Mouse (Mus musculus) c-Kit-positive CD71-positive TER-119-positive erythroid progenitor cells, embryonic 14.5 days (primary cell): Measurements from ENCODE around the gene Ankrd6.

Experiments used
- DNase-seq: peaks from one replicate; pipeline ENCODE4 v3.0.0-alpha.2; 2013; ENCODE audit warnings: low spot score

The Ankrd6 gene

DNA sequence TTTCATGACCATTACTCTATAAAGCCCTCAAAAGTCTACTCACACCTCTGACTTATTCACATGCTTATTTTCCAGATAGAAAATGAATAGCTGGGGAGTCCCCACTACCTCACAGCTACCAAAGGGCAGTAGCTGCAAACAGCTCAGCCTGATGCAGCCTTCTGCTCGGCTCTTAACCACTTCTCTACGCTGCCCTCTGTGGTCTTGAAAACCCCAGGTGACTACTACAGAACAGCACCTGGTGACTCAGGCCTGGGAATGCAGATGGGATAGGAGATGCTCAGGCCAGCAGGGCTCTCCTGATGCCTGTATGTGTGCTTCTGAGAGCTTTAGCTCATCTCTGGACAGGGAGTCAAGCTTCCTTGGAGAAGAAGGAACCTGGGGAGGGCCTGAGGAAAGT lies 45.3 kb downstream of the Ankrd6 start:
- DNase-seq = no peak

DNA sequence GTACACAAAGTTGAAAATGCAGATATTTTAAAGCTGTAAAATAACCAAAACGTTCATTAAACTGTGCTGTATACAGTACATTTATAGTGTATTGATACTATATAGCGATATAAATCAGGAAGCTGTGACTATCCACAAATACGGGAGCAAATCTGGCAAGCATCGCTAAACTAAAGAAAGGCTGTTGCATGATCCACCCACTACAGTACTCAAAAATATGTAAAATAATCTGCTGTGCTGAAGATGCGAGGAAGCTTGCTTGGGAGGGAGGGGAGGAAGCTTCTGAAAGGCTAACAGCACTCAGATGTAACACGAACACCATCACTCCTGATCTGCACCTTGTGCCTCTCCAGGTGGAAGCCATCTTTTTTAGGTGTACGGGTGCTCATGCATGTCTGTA lies 46.8 kb downstream of the Ankrd6 start:
- DNase-seq = no peak

DNA sequence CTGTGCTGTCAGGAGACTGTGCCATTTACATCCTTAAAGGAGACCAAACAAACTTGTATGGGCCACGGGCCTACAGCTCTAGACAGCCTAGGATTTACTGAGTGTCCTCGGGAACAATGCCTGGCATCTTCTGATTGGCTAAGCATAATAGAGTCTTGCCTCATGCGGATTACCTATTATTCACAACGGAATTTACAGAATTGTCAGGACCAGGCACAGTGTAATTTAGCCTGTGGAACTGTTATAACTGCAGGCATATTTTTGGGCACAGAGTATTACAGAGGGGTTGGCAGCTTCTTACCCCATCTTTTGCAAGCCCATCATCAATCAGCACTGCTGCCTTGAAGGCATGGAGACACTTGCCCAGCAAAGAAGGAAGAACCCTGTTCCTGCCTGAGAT lies 51.6 kb downstream of the Ankrd6 start:
- DNase-seq = no peak

DNA sequence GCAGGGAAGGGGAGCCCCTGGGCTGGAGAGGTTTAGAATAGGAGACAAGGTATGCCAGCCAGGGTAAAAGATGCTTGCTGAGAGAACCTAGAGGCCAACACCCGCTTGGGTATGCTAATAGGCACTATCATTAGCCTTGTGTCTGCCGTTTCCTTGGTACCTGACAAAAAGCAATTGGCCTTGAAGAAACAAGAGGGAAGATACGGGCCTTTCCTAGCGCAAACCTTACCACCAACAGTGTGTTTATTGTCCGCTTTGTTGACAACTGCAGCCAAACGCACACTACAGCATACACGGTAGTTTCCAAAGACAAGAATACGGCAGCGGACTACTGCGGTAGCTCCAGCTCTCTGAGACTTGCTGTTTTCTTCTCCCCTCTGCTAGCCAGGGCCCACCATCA lies 59.3 kb downstream of the Ankrd6 start:
- no peak for DNase-seq

DNA sequence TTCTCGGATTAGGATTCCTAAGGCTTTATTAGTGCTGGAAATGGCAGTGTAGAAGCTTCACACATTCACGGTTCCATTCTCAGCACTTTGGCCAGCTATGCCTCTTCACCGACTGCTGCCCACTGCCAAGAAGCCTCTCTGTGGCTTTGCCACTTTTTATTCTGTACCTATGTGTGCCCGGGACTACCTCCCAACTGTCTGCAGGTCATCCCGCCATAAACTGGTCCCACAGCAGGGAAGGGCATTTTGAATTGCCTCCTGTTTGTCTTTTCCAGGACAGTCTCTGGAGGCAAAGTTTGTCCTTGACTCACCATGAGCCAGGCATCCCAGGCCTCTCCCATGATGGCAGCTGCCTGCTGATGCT lies 59.9 kb downstream of the Ankrd6 start:
- no peak for DNase-seq

DNA sequence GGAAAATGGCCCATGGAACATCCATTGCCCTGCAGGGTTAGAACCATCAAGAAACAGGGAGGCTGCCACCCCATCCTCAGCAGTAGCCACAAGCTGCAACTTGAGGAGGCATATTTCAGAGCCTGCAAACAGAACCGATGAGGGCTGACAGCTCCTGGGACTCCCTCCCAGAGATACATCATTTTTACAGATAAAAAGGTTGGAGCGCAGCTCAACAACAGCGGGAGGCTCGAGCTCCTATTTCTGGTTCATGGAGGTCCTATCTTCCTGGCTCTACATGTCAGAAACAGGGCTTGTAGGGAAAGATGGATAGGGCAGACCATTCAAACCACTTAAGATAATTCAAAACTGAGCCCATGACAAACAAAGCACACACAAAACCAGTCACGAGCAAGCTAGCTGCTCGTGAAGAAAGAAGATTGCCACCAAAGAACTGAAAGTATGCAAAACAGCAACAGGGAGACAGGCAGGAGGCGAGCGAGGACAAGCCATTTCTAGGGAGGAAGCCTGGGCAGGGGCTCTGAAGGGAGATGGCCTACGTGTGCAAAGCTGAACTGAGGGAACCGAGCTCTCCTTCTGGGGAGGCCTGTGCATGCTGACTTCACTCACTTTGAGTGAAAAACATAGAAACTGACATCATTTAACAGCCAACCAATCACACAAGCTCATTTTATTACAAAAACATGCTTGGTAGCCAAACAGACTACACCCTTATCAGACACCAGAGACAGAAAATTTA lies 60.5 kb downstream of the Ankrd6 start:
- no peak for DNase-seq

DNA sequence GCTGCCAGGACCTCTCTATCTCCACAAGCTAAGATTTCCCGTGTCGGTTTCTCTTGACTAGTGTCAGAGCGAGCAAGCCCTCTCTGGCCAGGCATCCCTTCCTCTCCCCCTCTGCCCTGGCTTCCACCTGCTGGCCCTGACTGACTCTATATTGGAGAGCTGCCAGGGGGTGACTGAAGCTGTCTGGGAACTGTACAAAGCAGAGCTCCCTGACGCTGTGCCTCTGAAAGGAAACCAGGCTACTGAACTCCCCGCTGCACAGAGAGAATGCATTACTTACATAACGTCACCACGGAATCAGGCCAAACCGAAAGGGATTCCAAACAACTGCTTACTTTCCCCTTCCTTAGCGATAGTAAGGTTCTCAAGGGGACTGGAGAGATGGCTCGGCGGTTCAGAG lies 61.4 kb downstream of the Ankrd6 start:
- DNase-seq = no peak

DNA sequence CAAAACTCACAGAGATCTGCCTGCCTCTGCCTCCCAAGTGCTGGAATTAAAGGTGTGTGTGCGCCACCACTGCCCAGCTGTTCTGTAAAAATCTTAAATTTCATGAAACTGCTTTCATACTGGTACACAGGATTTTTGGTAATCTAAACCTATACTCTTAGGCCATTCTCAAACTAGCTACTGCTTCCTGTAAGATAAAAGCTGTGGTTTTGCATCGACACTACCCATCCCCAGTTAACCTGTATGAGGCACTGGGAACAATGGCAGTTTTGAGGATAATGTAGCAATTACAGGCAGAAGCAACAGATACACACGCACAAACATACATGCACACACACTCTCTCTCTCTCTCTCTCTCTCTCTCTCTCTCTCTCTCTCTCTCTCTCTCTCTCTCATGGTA lies 64.2 kb downstream of the Ankrd6 start:
- DNase-seq = no peak

DNA sequence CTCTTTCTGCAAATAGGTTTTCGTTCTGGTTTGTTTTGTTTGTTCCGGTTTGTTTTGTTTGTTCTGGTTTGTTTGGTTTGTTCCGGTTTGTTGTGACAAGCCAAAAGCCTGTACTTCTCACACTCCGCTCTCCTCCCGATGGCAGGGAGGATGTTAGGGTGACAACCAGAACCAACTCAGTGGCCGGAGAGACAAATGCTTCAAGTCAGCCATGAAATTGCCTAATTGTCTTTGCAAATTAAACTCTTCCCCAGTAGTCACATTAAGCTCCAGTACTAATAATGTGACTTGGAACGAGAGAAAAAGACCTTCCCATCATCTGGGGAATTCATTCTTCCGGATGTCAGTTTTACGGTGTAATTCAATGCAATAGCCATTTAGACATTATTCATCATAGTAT lies 66.0 kb downstream of the Ankrd6 start:
- DNase-seq = no peak

DNA sequence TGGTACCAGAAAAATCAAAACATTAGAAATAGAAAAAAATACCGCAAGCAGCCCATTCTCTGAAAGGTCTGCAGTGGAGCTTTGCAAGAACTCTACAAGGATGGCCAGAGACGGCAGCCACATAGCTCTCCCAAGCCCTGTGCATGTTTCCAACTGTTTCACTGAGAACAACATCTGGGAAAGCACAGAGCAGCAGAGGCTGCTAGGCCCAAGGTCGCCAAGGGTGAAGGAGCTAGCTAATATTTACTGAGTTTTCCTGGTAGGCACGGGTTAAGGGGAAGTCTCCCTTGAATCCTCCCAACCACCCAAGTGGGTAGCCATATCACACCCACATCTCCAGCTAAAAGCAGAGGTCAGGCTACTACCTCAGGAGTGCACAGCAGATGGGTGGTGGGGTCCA lies 69.6 kb downstream of the Ankrd6 start:
- DNase-seq = no peak

DNA sequence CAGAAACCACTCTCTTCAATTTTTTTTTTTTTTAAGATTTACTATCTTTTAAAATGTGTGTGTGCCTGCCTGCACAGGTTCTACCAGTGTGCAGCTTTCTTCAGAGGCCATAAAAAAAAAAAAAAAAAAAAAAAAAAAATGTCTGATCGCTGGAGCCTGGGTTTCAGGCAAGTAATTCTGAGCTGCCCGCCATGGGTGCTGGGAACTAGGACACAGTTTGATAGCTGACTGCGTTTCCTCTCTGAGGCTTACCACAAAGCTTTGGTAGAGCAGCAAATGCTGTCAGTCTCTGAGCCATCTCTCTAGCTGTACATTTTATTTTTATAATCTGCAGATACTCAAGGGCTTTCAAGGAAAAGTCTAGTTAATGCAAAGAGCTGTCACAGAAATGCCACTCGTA lies 76.0 kb downstream of the Ankrd6 start:
- DNase-seq = no peak

DNA sequence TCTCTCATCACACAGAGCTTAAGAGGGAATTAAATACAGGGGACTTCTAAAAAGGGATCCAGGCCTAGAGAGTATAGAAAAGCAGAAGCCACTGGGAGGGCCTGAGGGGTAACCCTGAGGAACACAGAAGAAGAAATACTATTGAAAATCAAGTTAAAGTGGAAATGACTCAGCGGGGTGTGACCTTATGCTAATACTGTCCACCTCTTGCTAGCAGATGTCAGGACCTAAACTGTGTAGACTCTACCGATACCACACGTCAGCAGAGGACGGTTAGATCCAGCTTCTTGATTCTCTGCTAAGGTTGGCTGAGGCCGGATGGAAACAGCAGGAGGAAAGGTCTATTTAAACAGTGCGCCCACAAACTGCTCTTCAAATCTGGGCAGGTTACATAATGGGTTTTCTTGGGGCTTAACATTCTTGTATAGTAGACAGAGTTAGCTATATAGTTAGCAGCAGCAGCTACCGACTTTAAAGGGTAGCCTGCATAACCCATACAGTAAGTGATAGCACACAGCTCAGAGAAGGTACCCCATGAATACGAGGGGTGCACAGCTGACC lies 78.4 kb downstream of the Ankrd6 start:
- no peak for DNase-seq

DNA sequence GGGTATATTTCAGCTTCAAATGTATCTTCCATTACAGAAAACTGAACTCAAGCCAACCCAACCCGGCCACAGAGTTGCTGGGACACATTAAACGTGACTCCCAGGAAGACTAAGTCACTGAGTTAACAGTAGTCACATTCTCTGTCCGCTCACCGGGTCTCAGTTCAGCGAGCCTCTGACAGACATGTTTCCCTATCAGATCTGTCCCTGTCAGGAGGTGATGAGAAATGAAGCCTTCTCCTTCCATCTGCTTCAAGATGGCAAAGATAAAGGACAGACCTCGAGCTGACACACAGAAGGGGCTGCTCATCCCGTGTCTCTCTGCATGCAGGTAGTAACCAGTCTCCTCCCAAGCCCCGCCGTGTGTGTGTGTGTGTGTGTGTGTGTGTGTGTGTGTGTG lies 81.3 kb downstream of the Ankrd6 start:
- no peak for DNase-seq

DNA sequence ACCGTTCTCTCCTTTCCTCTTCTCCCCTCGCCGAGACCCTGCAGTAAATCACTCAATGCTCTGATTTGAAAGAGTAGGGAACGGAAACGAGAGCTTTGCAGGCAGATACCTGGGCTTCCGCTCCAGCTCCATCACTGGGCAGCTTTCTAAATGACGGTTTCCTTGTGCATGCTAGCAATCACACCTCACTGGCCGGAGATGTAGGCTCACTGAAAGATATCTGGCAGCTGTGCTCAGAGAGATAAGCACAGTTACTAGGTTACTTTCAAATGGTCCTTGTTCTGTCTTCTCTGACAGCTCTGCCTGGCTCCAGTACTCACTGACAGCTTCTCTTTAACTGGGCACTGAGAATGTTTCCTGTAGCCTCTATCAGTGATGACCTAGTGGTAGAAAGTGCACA lies 81.8 kb downstream of the Ankrd6 start:
- DNase-seq = peak; percentile 51

DNA sequence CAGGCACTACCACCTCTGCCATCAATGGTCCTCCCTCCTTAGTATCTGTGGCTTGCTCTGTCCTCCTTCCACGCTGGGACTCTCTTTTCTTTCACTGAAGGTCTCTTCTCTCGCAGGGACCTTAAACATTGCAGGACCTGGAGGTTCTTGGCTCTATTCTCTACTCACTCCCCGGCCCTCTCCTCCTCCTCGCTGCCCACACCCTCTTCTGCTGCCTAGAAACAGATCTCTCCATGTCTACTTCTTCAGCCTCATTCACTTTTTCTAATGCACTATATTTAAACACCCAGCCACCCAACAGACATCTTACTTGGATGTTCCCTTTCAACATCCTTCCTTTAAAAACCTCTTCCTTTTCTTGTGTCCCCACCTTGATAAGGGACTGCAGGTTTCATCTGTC lies 82.2 kb downstream of the Ankrd6 start:
- no peak for DNase-seq

DNA sequence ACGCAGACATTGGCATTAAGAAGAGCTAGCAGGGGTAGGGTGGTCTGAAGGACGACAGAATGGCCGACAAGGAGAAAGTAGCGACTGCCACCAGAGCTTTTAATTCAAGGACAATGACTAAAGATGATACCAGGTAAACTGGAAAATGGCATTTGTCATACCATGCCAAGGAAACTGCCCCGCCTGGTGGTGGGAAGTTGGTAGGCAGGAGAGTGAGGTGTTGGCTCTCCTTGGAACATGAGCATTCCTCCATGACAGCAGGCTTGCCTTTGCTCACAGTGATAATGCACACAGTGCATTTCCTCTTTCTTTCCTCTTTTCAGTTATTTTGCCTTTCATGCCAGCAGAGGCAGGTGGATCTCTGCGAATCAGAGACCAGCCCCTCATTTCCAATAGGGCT lies 83.2 kb downstream of the Ankrd6 start:
- peak; percentile 56 for DNase-seq

DNA sequence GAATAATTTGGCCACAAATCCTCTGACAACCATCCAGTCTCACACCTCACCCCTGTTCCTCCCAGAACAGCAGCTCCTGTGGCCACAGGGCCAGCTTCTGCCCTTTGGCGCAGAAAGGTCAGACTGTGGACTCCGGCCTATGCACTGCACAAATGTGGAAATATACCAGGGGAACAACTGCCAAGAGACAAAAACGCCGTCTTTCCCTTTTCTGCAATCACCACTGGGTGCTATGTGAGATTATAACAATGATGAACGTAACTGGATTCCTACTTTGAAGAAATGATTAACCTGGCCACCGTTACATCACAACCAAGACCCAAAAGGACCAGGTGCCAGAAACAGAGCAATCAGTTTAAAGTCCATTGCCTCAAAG lies 85.8 kb downstream of the Ankrd6 start:
- DNase-seq = no peak

DNA sequence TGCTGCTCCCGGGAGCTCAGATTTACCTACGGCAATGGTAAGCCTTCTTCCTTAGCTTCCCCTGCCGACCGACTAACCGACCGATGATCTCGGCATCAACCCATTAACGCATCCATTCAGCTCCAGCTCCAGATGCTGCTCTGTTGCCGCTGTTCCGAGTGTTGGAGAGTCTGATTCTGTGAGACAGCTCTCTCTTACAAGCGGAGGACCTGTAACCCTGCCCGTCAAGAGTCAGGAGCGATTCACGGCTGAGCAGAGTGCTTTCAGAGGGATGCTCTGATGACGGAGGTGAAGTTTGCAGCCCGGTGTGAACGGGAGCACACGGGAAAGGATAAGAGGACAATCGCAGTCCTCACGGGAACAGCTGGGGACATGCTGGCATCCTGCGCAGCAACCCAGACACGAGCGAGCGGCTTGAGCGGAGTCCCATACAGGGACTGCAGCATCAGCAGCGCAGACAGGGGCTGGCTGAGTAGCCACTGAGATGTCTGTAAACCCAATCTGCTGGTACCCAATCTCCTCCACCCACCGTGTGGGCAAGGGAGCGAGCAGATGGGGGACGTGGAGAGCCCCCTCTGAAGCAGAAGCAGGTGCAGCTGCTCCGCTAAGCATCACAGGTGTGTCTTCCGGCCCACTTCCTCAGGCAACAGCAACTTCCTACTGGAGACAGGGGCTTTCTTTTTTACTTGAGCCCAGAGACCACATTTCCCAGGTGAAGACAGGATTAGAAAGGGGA lies 86.3 kb downstream of the Ankrd6 start:
- DNase-seq = no peak

DNA sequence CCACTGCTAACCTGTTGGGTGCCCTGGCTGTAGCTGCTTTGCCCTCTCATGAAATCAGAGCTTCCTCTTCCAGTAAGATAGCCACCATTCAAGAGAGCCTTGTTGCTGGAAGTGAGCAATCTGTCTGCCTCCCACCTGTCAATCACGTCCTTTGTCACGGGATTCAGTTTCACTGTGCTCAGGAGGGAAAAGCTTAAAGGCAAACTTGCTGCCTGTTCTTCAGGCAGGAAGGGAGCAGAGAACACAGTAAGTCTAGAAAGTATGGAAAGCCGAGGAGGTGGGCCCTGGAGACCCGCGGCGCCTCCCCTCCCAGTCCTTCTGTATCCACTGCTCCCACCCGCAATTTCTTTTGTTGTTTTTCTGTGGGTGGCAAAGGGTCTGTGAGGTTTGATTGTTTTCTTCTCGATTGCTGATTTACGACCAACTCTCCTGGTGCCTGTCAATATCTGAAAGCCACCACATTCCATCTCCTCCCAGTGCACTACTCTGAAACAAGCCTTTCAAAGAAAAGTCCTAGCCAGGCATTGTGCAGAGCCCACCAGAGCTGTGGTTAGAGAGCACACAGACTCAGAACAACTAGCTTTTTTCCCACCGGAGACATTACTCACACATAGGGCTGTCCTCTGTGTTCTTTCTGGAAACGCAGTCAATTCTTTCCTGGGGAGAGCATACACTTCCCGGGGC lies 87.1 kb downstream of the Ankrd6 start:
- no peak for DNase-seq

DNA sequence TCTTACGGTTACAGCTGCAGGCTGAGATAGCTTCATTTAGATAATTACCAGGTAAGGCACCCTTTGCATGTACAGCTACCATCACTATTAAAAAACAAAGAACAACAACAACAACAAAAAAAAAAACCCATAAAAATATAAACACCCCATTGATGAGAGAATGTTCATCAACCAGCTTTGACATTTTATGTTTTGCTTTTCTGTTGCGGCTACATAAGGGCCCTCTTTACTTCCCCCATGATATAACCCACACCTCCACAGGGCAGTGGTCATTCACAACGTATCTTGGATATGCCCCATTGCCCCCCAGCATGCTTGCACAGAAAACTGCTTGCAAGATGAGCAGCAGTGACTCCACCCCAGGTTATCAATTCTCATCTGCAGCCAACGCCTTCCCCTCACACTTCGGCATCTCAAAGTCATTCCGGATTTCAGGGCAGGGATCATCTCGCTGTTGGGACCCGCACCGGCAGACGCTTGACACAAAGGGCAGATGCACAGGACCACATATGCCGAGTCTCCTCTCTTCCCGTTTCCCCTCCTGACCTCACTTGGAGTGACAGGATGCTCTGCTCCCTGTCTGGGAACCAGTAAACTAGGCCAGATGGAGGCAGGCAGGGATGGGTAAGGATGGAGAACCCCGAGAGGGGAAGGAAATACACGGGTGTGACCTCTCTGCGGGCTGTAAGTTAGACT lies 87.7 kb downstream of the Ankrd6 start:
- peak; percentile 49 for DNase-seq

DNA sequence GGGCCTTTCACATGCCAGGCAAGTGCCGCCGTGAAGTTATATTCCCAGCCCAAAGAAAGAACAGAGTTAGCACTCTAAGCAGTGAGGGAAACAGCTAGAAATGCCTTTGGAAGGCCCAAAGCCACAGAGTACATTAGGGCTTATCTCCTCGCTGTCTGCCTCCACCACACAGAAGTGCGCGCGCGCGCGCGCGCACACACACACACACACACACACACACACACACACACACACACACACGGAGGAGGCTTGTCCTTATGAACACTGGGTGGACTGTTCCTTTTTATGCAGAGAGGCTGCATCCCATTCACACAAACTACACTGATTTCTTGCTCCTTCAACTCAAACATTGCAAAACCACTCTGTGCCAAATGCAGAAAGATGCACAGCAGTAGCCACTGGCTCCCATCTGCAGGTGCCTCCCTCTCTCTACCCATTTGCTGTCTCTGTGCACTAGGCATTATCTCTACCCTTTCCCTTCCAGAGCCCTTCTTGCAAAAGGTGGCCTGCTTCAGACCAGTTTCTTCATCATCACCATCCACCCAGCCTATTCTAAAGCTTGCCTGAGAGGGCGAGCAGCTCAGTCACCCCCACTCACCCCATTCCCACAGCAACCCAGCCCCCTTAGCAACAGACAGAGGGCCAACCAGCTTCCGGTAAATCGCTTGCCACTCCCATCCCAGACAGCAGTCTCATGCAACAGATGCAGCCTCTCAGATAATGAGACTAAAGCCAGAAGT lies 88.5 kb downstream of the Ankrd6 start:
- DNase-seq = peak; percentile 80
